Mouse (Mus musculus) forebrain, embryonic 15.5 days (tissue): ENCODE data around the gene Pcolce2. TPM values are rescaled to one million over a fixed set of nuclear protein-coding genes. Genes with fewer than 3 reads are reported as not detected.

ENCODE experiments used
- ATAC-seq: fragments of 200-750 bp; cut with Nextera tagmentation; replicated peaks from 2 replicates; pipeline ENCODE4 v1.8.0; 2017; ENCODE audit warnings: mild to moderate bottlenecking, moderate TSS enrichment, moderate library complexity
- H3K27ac ChIP-seq: fragments of 300-500 bp; sonication (generic); replicated peaks from 2 replicates; pipeline ENCODE4 v1.5.1; 2015; ENCODE audit warnings: mild to moderate bottlenecking, inconsistent platforms
- H3K27me3 ChIP-seq: fragments of 300-500 bp; sonication (generic); 2 replicates; pipeline ENCODE4 v1.6.1; 2015; ENCODE audit warnings: inconsistent platforms
- H3K36me3 ChIP-seq: fragments of 300-500 bp; sonication (generic); 2 replicates; pipeline ENCODE4 v1.6.1; 2015; ENCODE audit warnings: mild to moderate bottlenecking, inconsistent platforms
- H3K4me1 ChIP-seq: fragments of 300-500 bp; sonication (generic); 2 replicates; pipeline ENCODE4 v1.6.1; 2015; ENCODE audit warnings: inconsistent platforms
- H3K4me2 ChIP-seq: fragments of 300-500 bp; sonication (generic); replicated peaks from 2 replicates; pipeline ENCODE4 v1.6.1; 2015; ENCODE audit warnings: mild to moderate bottlenecking, inconsistent platforms
- H3K4me3 ChIP-seq: fragments of 300-500 bp; sonication (generic); 2 replicates; pipeline ENCODE4 v1.5.1; 2015; ENCODE audit warnings: mild to moderate bottlenecking, inconsistent platforms
- H3K9ac ChIP-seq: fragments of 300-500 bp; sonication (generic); replicated peaks from 2 replicates; pipeline ENCODE4 v1.6.1; 2015; ENCODE audit warnings: mild to moderate bottlenecking, inconsistent platforms
- H3K9me3 ChIP-seq: fragments of 300-500 bp; sonication (generic); 2 replicates; pipeline ENCODE4 v1.6.1; 2016; ENCODE audit warnings: inconsistent platforms
- WGBS: fragments of 180-500 bp; shearing (Covaris S2); methylation state at CpG from one replicate; pipeline ENCODE4 v1.1.7; 2015; ENCODE audit warnings: mixed read lengths; 5-methylcytosine and 5-hydroxymethylcytosine counted together
- polyA plus RNA-seq: library from polyadenylated mRNA; unstranded; fragments of >200 nt; fragmentation: Nextera tagmentation; extraction: Ambion mirVana; gene quantifications from 2 replicates; pipeline ENCODE4 v1.2.1, GENCODE M21; 2015

Gene Pcolce2
- polyA plus RNA-seq, 1 experiment from 2014 or later: 2.0 TPM

GRCm38 (mm10) chr9:95692823-95693222 is 55.4 kb downstream of the Pcolce2 start:
- H3K9ac ChIP-seq: no peak overlapping the region
- no peak overlapping the region for H3K27ac ChIP-seq
- WGBS: 59% methylated on average over 8 of the region's 8 CpGs
- no peaks in the 10 kb centered on the region for H3K9me3 ChIP-seq
- no peak overlapping the region for H3K4me3 ChIP-seq
- no peaks in the 10 kb centered on the region for H3K27me3 ChIP-seq
- no peaks in the 10 kb centered on the region for H3K36me3 ChIP-seq
- no peaks in the 10 kb centered on the region for H3K4me1 ChIP-seq
- H3K4me2 ChIP-seq: no peak overlapping the region
- no peak for ATAC-seq

- Histone ChIP-seq H3K4me1 (no peaks in the 10 kb centered on the region), H3K27ac (no peak overlapping the region), H3K36me3 (no peaks in the 10 kb centered on the region), H3K4me3 (no peak overlapping the region), H3K4me2 (no peak overlapping the region), H3K9ac (no peak overlapping the region), H3K9me3 (no peaks in the 10 kb centered on the region), H3K27me3 (no peaks in the 10 kb centered on the region)
- no peak for ATAC-seq
- WGBS: 88% methylated on average over 11 of the region's 11 CpGs
Measured at GRCm38 (mm10) chr9:95693528-95694100, 56.2 kb downstream of the Pcolce2 start.

- ATAC-seq: no peak
- no peak overlapping the region for H3K4me3 ChIP-seq
- no peak overlapping the region for H3K27ac ChIP-seq
- H3K4me2 ChIP-seq: no peak overlapping the region
- H3K4me1 ChIP-seq: no peaks in the 10 kb centered on the region
- H3K9me3 ChIP-seq: no peaks in the 10 kb centered on the region
- 86% methylated on average over 12 of the region's 12 CpGs for WGBS
- H3K36me3 ChIP-seq: no peaks in the 10 kb centered on the region
- no peak overlapping the region for H3K9ac ChIP-seq
- no peaks in the 10 kb centered on the region for H3K27me3 ChIP-seq
Measured at GRCm38 (mm10) chr9:95694526-95694925, 57.1 kb downstream of the Pcolce2 start.

- H3K9me3 ChIP-seq: no peaks in the 10 kb centered on the region
- no peak overlapping the region for H3K4me2 ChIP-seq
- H3K27ac ChIP-seq: no peak overlapping the region
- no peaks in the 10 kb centered on the region for H3K27me3 ChIP-seq
- no peak overlapping the region for H3K4me3 ChIP-seq
- H3K4me1 ChIP-seq: no peaks in the 10 kb centered on the region
- no peak overlapping the region for H3K9ac ChIP-seq
- WGBS: 92% methylated on average over 15 of the region's 15 CpGs
- ATAC-seq: no peak
- H3K36me3 ChIP-seq: no peaks in the 10 kb centered on the region
Measured at GRCm38 (mm10) chr9:95695023-95695422, 57.6 kb downstream of the Pcolce2 start.

GRCm38 (mm10) chr9:95696581-95696980 is 59.2 kb downstream of the Pcolce2 start:
- Histone ChIP-seq H3K27ac (no peak overlapping the region), H3K4me3 (no peak overlapping the region), H3K4me2 (no peak overlapping the region), H3K4me1 (no peaks in the 10 kb centered on the region), H3K9me3 (no peaks in the 10 kb centered on the region), H3K9ac (no peak overlapping the region), H3K27me3 (no peaks in the 10 kb centered on the region), H3K36me3 (no peaks in the 10 kb centered on the region)
- no peak for ATAC-seq
- WGBS: 85% methylated on average over 6 of the region's 6 CpGs

- no peak overlapping the region for H3K9ac ChIP-seq
- H3K4me3 ChIP-seq: no peak overlapping the region
- no peak for ATAC-seq
- no peak overlapping the region for H3K27ac ChIP-seq
- H3K36me3 ChIP-seq: no peaks in the 10 kb centered on the region
- no peak overlapping the region for H3K4me2 ChIP-seq
- no peaks in the 10 kb centered on the region for H3K27me3 ChIP-seq
- no peaks in the 10 kb centered on the region for H3K9me3 ChIP-seq
- H3K4me1 ChIP-seq: no peaks in the 10 kb centered on the region
- WGBS: 62% methylated on average over 2 of the region's 2 CpGs
Measured at GRCm38 (mm10) chr9:95697808-95698207, 60.4 kb downstream of the Pcolce2 start.

- WGBS: 62% methylated on average over 4 of the region's 4 CpGs
- Histone ChIP-seq H3K4me3 (no peak overlapping the region), H3K36me3 (no peaks in the 10 kb centered on the region), H3K4me2 (no peak overlapping the region), H3K4me1 (no peaks in the 10 kb centered on the region), H3K9ac (no peak overlapping the region), H3K9me3 (no peaks in the 10 kb centered on the region), H3K27me3 (no peaks in the 10 kb centered on the region), H3K27ac (no peak overlapping the region)
- no peak for ATAC-seq
Measured at GRCm38 (mm10) chr9:95699273-95699672, 61.9 kb downstream of the Pcolce2 start.

- Histone ChIP-seq H3K27ac (no peak overlapping the region), H3K9me3 (no peaks in the 10 kb centered on the region), H3K36me3 (peaks cover 6% of the 10 kb centered on the region), H3K27me3 (no peaks in the 10 kb centered on the region), H3K9ac (no peak overlapping the region), H3K4me2 (no peak overlapping the region), H3K4me1 (no peaks in the 10 kb centered on the region), H3K4me3 (no peak overlapping the region)
- ATAC-seq: no peak
- 92% methylated on average over 3 of the region's 3 CpGs for WGBS
Measured at GRCm38 (mm10) chr9:95704078-95704477, 66.7 kb downstream of the Pcolce2 start.

- 74% methylated on average over 5 of the region's 5 CpGs for WGBS
- H3K4me2 ChIP-seq: no peak overlapping the region
- H3K9ac ChIP-seq: no peak overlapping the region
- no peaks in the 10 kb centered on the region for H3K9me3 ChIP-seq
- no peak overlapping the region for H3K4me3 ChIP-seq
- H3K4me1 ChIP-seq: no peaks in the 10 kb centered on the region
- H3K36me3 ChIP-seq: peaks cover 9% of the 10 kb centered on the region
- no peak for ATAC-seq
- H3K27me3 ChIP-seq: no peaks in the 10 kb centered on the region
- H3K27ac ChIP-seq: no peak overlapping the region
Measured at GRCm38 (mm10) chr9:95705371-95705770, 68.0 kb downstream of the Pcolce2 start.

- H3K27ac ChIP-seq: no peak overlapping the region
- no peak overlapping the region for H3K4me2 ChIP-seq
- no peak overlapping the region for H3K9ac ChIP-seq
- H3K27me3 ChIP-seq: no peaks in the 10 kb centered on the region
- no peaks in the 10 kb centered on the region for H3K4me1 ChIP-seq
- H3K4me3 ChIP-seq: no peak overlapping the region
- H3K9me3 ChIP-seq: no peaks in the 10 kb centered on the region
- no peak for ATAC-seq
- H3K36me3 ChIP-seq: peaks cover 9% of the 10 kb centered on the region
Measured at GRCm38 (mm10) chr9:95708943-95709342, 71.5 kb downstream of the Pcolce2 start.

- 30% methylated on average over 8 of the region's 8 CpGs for WGBS
Measured at GRCm38 (mm10) chr9:95712574-95712973, 75.2 kb downstream of the Pcolce2 start.

GRCm38 (mm10) chr9:95736238-95736637 is 98.8 kb downstream of the Pcolce2 start:
- no peaks in the 10 kb centered on the region for H3K27me3 ChIP-seq
- H3K9me3 ChIP-seq: no peaks in the 10 kb centered on the region
- no peak overlapping the region for H3K4me2 ChIP-seq
- H3K36me3 ChIP-seq: peaks cover 7% of the 10 kb centered on the region
- no peak overlapping the region for H3K4me3 ChIP-seq
- no peak for ATAC-seq
- H3K27ac ChIP-seq: no peak overlapping the region
- H3K4me1 ChIP-seq: no peaks in the 10 kb centered on the region
- no peak overlapping the region for H3K9ac ChIP-seq

More at GRCm38 (mm10) chr9:95712574-95712973, 75.2 kb downstream of the Pcolce2 start:
- Histone ChIP-seq H3K4me3 (no peak overlapping the region), H3K4me2 (no peak overlapping the region), H3K27me3 (no peaks in the 10 kb centered on the region), H3K9me3 (no peaks in the 10 kb centered on the region), H3K9ac (no peak overlapping the region), H3K36me3 (peaks cover 5% of the 10 kb centered on the region), H3K4me1 (no peaks in the 10 kb centered on the region), H3K27ac (no peak overlapping the region)
- ATAC-seq: no peak

- Histone ChIP-seq H3K9me3 (no peaks in the 10 kb centered on the region), H3K36me3 (no peaks in the 10 kb centered on the region), H3K27me3 (no peaks in the 10 kb centered on the region), H3K4me2 (no peak overlapping the region), H3K4me3 (no peak overlapping the region), H3K27ac (no peak overlapping the region), H3K4me1 (peaks cover 11% of the 10 kb centered on the region), H3K9ac (no peak overlapping the region)
- 70% methylated on average over 7 of the region's 7 CpGs for WGBS
- no peak for ATAC-seq
Measured at GRCm38 (mm10) chr9:95744845-95745613, 107.6 kb downstream of the Pcolce2 start.
